Mouse (Mus musculus) G1E (cell line): Measurements from ENCODE around the gene Slc5a6. TPM values are rescaled to one million over a fixed set of nuclear protein-coding genes. Genes with fewer than 3 reads are reported as not detected.
A peak's percentile ranks its signal among the peaks of the same experiment; 100 is the strongest.

ENCODE experiments used
- ATAC-seq: 2 replicates; pipeline ENCODE4 v1.8.0; 2016; ENCODE audit warnings: mild to moderate bottlenecking; ENCODE audit not compliant: insufficient number of reproducible peaks, poor library complexity, low FRiP score, severe bottlenecking; ENCODE audit errors: extremely low read depth
- DNase-seq: peaks from one replicate; pipeline ENCODE4 v3.0.0; 2012; ENCODE audit warnings: low spot score
- H3K27me3 ChIP-seq: 2 replicates; pipeline ENCODE4 v1.6.1; 2012; ENCODE audit warnings: mild to moderate bottlenecking, low read length, inconsistent platforms; ENCODE audit not compliant: insufficient read depth
- H3K36me3 ChIP-seq: replicated peaks from 2 replicates; pipeline ENCODE3; 2012; ENCODE audit warnings: mild to moderate bottlenecking, inconsistent platforms
- H3K4me1 ChIP-seq: 2 replicates; pipeline ENCODE4 v1.6.1; 2012; ENCODE audit warnings: low read depth, low read length, inconsistent platforms, mixed read lengths; ENCODE audit not compliant: insufficient read depth
- H3K4me3 ChIP-seq: 2 replicates; pipeline ENCODE4 v1.5.1; 2012; ENCODE audit warnings: low read depth, mild to moderate bottlenecking, inconsistent platforms, low read length, moderate library complexity, mixed read lengths
- H3K9me3 ChIP-seq: replicated peaks from 2 replicates; pipeline ENCODE4 v1.6.1; 2012; ENCODE audit warnings: inconsistent platforms
- CTCF ChIP-seq: IDR thresholded peaks from 2 replicates; pipeline ENCODE4 v1.5.1; 2012; ENCODE audit warnings: low read depth, low read length, inconsistent platforms, mixed read lengths
- GATA1 ChIP-seq: IDR thresholded peaks from 2 replicates; pipeline ENCODE4 v1.6.1; 2012; ENCODE audit warnings: borderline replicate concordance, low read length, inconsistent platforms, mixed read lengths
- GATA2 ChIP-seq: IDR thresholded peaks from 2 replicates; pipeline ENCODE4 v1.6.1; 2012; ENCODE audit warnings: low read depth, low read length, inconsistent platforms, borderline replicate concordance
- POLR2AphosphoS5 ChIP-seq: IDR thresholded peaks from 2 replicates; pipeline ENCODE4 v1.6.1; 2012; ENCODE audit warnings: low read depth, low read length, inconsistent platforms; ENCODE audit not compliant: insufficient replicate concordance
- TAL1 ChIP-seq: conservative IDR thresholded peaks from 2 replicates; pipeline ENCODE4 v1.6.1; 2012; ENCODE audit warnings: low read depth, low read length, inconsistent platforms, mixed read lengths
- polyA plus RNA-seq: library from polyadenylated mRNA; stranded (reverse); fragments of >175 nt; gene quantifications from 2 replicates; pipeline ENCODE4 v1.2.3, GENCODE M21; 2012
- total RNA-seq, 2 experiments: library from RNA; stranded (forward) in 1 of 2; stranded (reverse) in 1 of 2; fragments of 200-1000 nt in 1 of 2; fragments of >200 nt in 1 of 2; fragmentation: Nextera tagmentation in 1 of 2; gene quantifications; 2 replicates each; pipeline ENCODE4 v1.2.3; 2014 to 2017

Slc5a6 gene
- total and polyA plus RNA-seq, 3 experiments: 3.2 to 11.9 (median 5.2) TPM

DNA sequence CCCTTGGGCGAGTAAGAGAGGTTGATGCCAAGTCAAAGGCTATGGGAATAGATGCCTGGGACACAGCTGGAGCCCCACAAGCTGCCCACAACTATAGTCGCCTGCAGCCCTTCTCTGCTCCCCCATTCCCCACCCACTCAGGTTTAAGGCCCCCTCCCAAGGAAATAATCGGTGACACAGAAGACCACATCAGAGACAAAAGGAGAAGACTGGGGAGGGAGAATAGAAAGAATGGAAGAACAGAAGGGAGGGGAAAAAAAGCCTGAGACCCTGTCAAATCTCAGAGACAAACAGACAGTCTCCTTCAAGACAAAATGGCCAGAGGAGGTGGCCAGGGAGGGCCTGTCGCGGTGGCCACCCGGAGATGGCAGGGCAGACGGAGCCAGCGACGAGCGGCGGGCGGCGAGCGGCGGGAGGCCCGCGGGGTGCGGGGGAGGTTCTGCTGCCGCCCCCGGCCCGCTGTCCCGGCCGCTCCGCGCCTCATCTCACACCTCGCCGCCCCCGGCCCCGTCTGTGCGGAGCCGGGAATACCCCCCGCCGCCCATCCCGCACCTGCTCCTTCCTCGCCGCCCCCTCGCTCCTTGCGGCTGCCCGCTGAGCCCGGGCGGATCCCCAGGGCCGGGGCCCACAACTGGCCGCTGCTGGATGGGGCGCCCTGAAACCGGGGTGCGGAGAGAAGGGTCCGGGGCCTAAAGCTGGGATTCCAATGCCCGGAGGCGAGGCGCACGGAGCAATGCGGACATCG, 43.7 kb upstream of the Slc5a6 start:
- H3K4me3 ChIP-seq: no peak overlapping the region
- H3K9me3 ChIP-seq: peaks cover 7% of the 10 kb centered on the region; the same call in 1 of the 2 replicates
- ATAC-seq (no peak), DNase-seq (no peak)
- peaks cover 79% of the 10 kb centered on the region for H3K27me3 ChIP-seq
- peaks cover 6% of the 10 kb centered on the region for H3K4me1 ChIP-seq
- no peak for TF ChIP-seq CTCF
- TF ChIP-seq GATA2: no peak
- no peak for TF ChIP-seq GATA1
- no peak for TF ChIP-seq POLR2AphosphoS5
- TF ChIP-seq TAL1: no peak
- H3K36me3 ChIP-seq: no peaks in the 10 kb centered on the region

DNA sequence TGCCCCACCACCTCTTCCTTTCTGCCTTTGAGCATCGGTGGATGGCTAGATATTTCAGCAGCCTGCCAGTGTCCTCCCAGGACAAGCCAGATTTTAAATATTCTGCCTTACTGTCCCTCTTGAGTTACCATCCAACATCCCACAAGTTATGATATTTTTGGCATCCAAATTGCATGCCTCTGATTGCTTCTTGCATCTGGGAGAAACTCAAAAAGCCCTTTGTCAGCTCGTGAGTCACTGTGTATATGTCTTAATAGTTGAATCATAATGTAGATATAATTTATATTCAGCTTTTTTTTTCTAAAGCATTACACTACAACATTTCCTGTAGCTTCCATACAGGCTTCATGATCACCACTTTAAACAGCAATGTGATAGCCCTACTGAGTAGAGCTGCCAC, 38.4 kb upstream of the Slc5a6 start:
- no peak overlapping the region for H3K4me3 ChIP-seq
- H3K36me3 ChIP-seq: no peaks in the 10 kb centered on the region
- H3K27me3 ChIP-seq: peaks cover 70% of the 10 kb centered on the region
- ATAC-seq (no peak), DNase-seq (no peak)
- H3K4me1 ChIP-seq: peaks cover 12% of the 10 kb centered on the region
- TF ChIP-seq CTCF (no peak), POLR2AphosphoS5 (no peak), GATA2 (no peak), GATA1 (no peak)
- H3K9me3 ChIP-seq: no peaks in the 10 kb centered on the region

DNA sequence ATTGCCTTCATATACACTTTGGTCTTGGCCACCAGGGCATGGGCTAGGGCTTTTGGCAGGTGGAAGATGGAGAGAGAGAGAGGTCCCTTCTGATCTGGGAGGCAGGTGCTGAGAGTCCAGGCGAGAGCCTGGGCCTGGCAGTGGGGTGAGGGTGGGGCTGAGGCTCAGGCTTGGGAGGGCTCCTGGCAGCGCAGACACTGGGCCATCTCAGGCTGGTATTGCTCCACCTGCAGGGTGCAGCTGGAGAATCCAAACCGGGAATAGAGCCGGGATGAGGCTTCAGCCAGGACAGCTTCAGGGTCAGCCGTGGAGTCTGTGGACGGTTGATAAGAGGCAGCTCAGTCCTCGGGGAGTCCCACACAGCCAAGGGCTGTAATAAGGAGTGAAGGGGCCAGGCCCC, 37.9 kb upstream of the Slc5a6 start:
- DNase-seq (no peak), ATAC-seq (no peak)
- Histone ChIP-seq H3K4me1 (peaks cover 12% of the 10 kb centered on the region), H3K36me3 (no peaks in the 10 kb centered on the region), H3K9me3 (no peaks in the 10 kb centered on the region), H3K27me3 (peaks cover 64% of the 10 kb centered on the region), H3K4me3 (no peak overlapping the region)
- TF ChIP-seq POLR2AphosphoS5 (no peak), CTCF (no peak), TAL1 (no peak), GATA1 (no peak), GATA2 (no peak)

DNA sequence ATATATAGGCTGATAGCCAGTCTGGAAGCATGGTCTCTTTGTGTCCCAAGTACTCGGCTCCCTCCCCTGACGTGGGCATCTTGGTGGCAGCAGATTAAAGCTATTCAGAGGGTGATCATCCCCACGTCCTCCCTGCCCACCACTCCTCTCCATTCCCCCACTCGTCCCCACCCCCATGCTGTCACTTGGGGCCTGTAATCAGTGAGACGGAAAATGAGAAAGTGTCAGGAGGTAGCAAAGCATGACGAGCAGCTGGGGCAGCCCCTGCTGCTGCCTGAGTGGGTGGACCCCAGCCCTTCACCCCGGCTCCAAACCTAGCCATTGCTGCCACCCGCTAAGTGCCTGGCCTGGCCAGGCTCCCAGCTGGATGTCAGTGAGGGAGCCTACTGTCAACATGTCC, 35.2 kb upstream of the Slc5a6 start:
- H3K27me3 ChIP-seq: peaks cover 39% of the 10 kb centered on the region
- H3K36me3 ChIP-seq: peaks cover 16% of the 10 kb centered on the region
- DNase-seq: no peak
- no peaks in the 10 kb centered on the region for H3K9me3 ChIP-seq
- no peak for ATAC-seq
- TF ChIP-seq GATA2: no peak
- TF ChIP-seq TAL1: no peak
- TF ChIP-seq GATA1: no peak
- no peak for TF ChIP-seq POLR2AphosphoS5
- TF ChIP-seq CTCF: no peak
- H3K4me1 ChIP-seq: peaks cover 12% of the 10 kb centered on the region
- H3K4me3 ChIP-seq: no peak overlapping the region

DNA sequence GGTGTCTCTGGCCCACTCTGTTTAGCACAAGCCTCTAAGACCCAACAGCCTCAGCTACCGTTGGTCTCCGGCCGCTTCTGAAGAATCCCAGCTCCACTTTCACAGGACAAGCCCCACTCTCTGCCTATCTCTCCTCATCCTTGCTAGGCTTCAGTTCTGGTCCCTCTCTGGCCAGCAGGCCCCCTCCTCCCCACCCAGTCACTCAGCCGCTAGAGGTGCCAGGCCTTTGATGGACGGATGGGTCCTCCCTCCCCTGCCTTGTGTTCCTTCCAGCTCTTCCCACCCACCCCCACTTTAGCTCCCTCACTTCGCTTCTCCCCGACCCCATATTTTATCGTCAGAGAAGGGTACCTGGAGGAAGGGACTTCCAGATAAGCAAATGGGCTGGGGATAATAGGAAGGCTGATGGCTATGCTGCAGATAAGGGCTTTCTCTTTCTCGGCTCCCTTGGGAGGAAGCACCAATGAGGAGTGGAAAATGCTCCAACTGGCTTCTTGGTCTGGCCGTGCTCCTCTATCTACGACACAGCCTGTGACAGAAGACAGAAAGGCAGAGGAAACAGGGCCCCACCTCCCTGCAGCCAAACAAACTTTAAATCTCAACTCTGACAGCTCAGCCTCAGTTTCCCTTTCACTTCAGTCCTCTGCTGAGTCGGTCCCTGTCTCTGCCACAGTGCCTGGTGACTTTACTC, 34.4 kb upstream of the Slc5a6 start:
- Histone ChIP-seq H3K9me3 (no peaks in the 10 kb centered on the region), H3K4me3 (no peak overlapping the region), H3K27me3 (peaks cover 33% of the 10 kb centered on the region), H3K4me1 (peaks cover 12% of the 10 kb centered on the region), H3K36me3 (peaks cover 25% of the 10 kb centered on the region)
- no peak for DNase-seq
- TF ChIP-seq GATA2 (no peak), TAL1 (no peak), CTCF (no peak), GATA1 (no peak), POLR2AphosphoS5 (no peak)
- ATAC-seq: no peak

DNA sequence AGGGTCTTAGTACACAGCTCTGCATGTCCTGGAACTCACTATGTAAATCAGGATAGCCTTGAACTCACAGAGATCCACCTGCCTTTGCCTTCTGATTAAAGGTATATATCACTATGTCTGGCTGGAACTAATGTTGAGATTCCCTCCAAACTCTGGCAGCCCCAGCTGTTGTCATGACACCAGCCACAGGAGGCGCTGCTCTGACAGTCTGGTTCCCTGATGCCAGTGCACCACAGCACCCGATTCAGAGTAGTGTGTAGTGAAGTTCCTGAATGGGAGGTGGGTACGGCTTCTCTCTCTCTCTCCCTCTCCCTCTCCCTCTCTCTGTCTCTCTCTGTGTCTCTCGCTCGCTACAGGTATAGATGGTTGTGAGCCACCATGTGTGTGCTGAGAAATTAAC, 33.6 kb upstream of the Slc5a6 start:
- no peaks in the 10 kb centered on the region for H3K9me3 ChIP-seq
- peaks cover 27% of the 10 kb centered on the region for H3K27me3 ChIP-seq
- H3K36me3 ChIP-seq: peaks cover 32% of the 10 kb centered on the region
- ATAC-seq: no peak
- peaks cover 12% of the 10 kb centered on the region for H3K4me1 ChIP-seq
- no peak overlapping the region for H3K4me3 ChIP-seq
- TF ChIP-seq CTCF (no peak), POLR2AphosphoS5 (no peak), TAL1 (no peak), GATA1 (no peak), GATA2 (no peak)
- peak; percentile 30 for DNase-seq
